Mouse (Mus musculus): ENCODE measurements around the gene Gm28729. TPM values are rescaled to one million over a fixed set of nuclear protein-coding genes. Genes with fewer than 3 reads are reported as not detected.
"Not testable (repeated sequence)": the region's sequence is repeated elsewhere in the genome, so short reads cannot be mapped to it uniquely, and the experiment has no call there.

Gm28729 gene
- polyA plus RNA-seq, 1 experiment from 2014 or later = 0.37 TPM

- WGBS = 30% methylated on average over 37 of the region's 37 CpGs
- H3K4me3 ChIP-seq = peak overlapping the region; percentile 47
- peaks cover 10% of the 10 kb centered on the region for H3K36me3 ChIP-seq
- H3K27me3 ChIP-seq (ENCODE audit: insufficient read depth, poor library complexity, severe bottlenecking) = no peaks in the 10 kb centered on the region
- H3K27ac ChIP-seq = peak overlapping the region; percentile 80
- peak; percentile 68 for DNase-seq (ENCODE audit: low spot score)
- H3K9me3 ChIP-seq = no peaks in the 10 kb centered on the region
- H3K4me1 ChIP-seq (replicated peaks) = peaks cover 13% of the 10 kb centered on the region
These were observed 12.0 kb upstream of the Gm28729 start for GRCm38 (mm10) chr9:96536895-96537614.

- 94% methylated on average over 4 of the region's 4 CpGs for WGBS
- H3K4me3 ChIP-seq; H3K27me3 ChIP-seq (ENCODE audit: insufficient read depth, poor library complexity, severe bottlenecking); DNase-seq (ENCODE audit: low spot score); H3K9me3 ChIP-seq; H3K27ac ChIP-seq; H3K36me3 ChIP-seq: not testable (repeated sequence)
- H3K4me1 ChIP-seq (replicated peaks) = peaks cover 13% of the 10 kb centered on the region
These were observed 11.0 kb upstream of the Gm28729 start for GRCm38 (mm10) chr9:96536093-96536492.

- Histone ChIP-seq H3K4me3 (no peak overlapping the region), H3K27ac (no peak overlapping the region), H3K4me1 (replicated peaks) (peaks cover 17% of the 10 kb centered on the region), H3K27me3 (ENCODE audit: insufficient read depth, poor library complexity, severe bottlenecking) (no peaks in the 10 kb centered on the region), H3K9me3 (no peaks in the 10 kb centered on the region), H3K36me3 (0 out of 2 replicates have a peak, but pooled peaks cover 3% of the 10 kb centered on the region)
- no peak for DNase-seq (ENCODE audit: low spot score)
- WGBS = 87% methylated on average over 6 of the region's 6 CpGs
These were observed 10.4 kb upstream of the Gm28729 start for GRCm38 (mm10) chr9:96535431-96535830.

GRCm38 (mm10) chr9:96534256-96534655 is 9.2 kb upstream of the Gm28729 start:
- Histone ChIP-seq H3K27me3 (ENCODE audit: insufficient read depth, poor library complexity, severe bottlenecking) (no peaks in the 10 kb centered on the region), H3K4me3 (no peak overlapping the region), H3K27ac (no peak overlapping the region), H3K9me3 (no peaks in the 10 kb centered on the region), H3K4me1 (replicated peaks) (peaks cover 21% of the 10 kb centered on the region), H3K36me3 (0 out of 2 replicates have a peak, but pooled peaks cover 3% of the 10 kb centered on the region)
- DNase-seq (ENCODE audit: low spot score) = no peak
- 91% methylated on average over 4 of the region's 4 CpGs for WGBS

- WGBS = 81% methylated on average over 6 of the region's 6 CpGs
- DNase-seq (ENCODE audit: low spot score) = no peak
- H3K4me3 ChIP-seq = no peak overlapping the region
- H3K27me3 ChIP-seq (ENCODE audit: insufficient read depth, poor library complexity, severe bottlenecking) = no peaks in the 10 kb centered on the region
- no peaks in the 10 kb centered on the region for H3K36me3 ChIP-seq
- H3K27ac ChIP-seq = no peak overlapping the region
- H3K4me1 ChIP-seq (replicated peaks) = peaks cover 21% of the 10 kb centered on the region
- H3K9me3 ChIP-seq = no peaks in the 10 kb centered on the region
These were observed 8.4 kb upstream of the Gm28729 start for GRCm38 (mm10) chr9:96533476-96533875.

GRCm38 (mm10) chr9:96532531-96532930 is 7.5 kb upstream of the Gm28729 start:
- 86% methylated on average over 4 of the region's 4 CpGs for WGBS
- Histone ChIP-seq H3K4me3 (no peak overlapping the region), H3K4me1 (replicated peaks) (peaks cover 19% of the 10 kb centered on the region), H3K27me3 (ENCODE audit: insufficient read depth, poor library complexity, severe bottlenecking) (no peaks in the 10 kb centered on the region), H3K9me3 (no peaks in the 10 kb centered on the region), H3K36me3 (no peaks in the 10 kb centered on the region), H3K27ac (no peak overlapping the region)
- DNase-seq (ENCODE audit: low spot score) = no peak

- H3K36me3 ChIP-seq = no peaks in the 10 kb centered on the region
- no peak overlapping the region for H3K4me3 ChIP-seq
- WGBS = 81% methylated on average over 11 of the region's 11 CpGs
- H3K4me1 ChIP-seq (replicated peaks) = peaks cover 10% of the 10 kb centered on the region; the same call in 1 of the 2 replicates
- DNase-seq (ENCODE audit: low spot score) = no peak
- H3K9me3 ChIP-seq = no peaks in the 10 kb centered on the region
- no peak overlapping the region for H3K27ac ChIP-seq
- H3K27me3 ChIP-seq (ENCODE audit: insufficient read depth, poor library complexity, severe bottlenecking) = no peaks in the 10 kb centered on the region
These were observed 5.6 kb upstream of the Gm28729 start for GRCm38 (mm10) chr9:96530674-96531081.

GRCm38 (mm10) chr9:96529961-96530673 is 5.1 kb upstream of the Gm28729 start:
- Histone ChIP-seq H3K27me3 (ENCODE audit: insufficient read depth, poor library complexity, severe bottlenecking) (no peaks in the 10 kb centered on the region), H3K36me3 (no peaks in the 10 kb centered on the region), H3K4me3 (no peak overlapping the region), H3K27ac (no peak overlapping the region; the same call in 1 of the 2 replicates), H3K4me1 (replicated peaks) (peaks cover 14% of the 10 kb centered on the region), H3K9me3 (no peaks in the 10 kb centered on the region)
- WGBS = 75% methylated on average over 10 of the region's 10 CpGs
- no peak for DNase-seq (ENCODE audit: low spot score)

GRCm38 (mm10) chr9:96526011-96526410 is 947 bp upstream of the Gm28729 start:
- H3K4me1 ChIP-seq (replicated peaks) = peaks cover 18% of the 10 kb centered on the region
- no peak overlapping the region for H3K4me3 ChIP-seq
- no peaks in the 10 kb centered on the region for H3K36me3 ChIP-seq
- H3K27me3 ChIP-seq (ENCODE audit: insufficient read depth, poor library complexity, severe bottlenecking) = no peaks in the 10 kb centered on the region
- no peak for DNase-seq (ENCODE audit: low spot score)
- 79% methylated on average over 4 of the region's 4 CpGs for WGBS
- H3K9me3 ChIP-seq = no peaks in the 10 kb centered on the region
- H3K27ac ChIP-seq = no peak overlapping the region

GRCm38 (mm10) chr9:96523148-96523547 is 1.9 kb downstream of the Gm28729 start:
- Histone ChIP-seq H3K4me1 (replicated peaks) (peaks cover 10% of the 10 kb centered on the region), H3K9me3 (no peaks in the 10 kb centered on the region), H3K27me3 (ENCODE audit: insufficient read depth, poor library complexity, severe bottlenecking) (no peaks in the 10 kb centered on the region), H3K4me3 (no peak overlapping the region), H3K36me3 (no peaks in the 10 kb centered on the region), H3K27ac (no peak overlapping the region)
- DNase-seq (ENCODE audit: low spot score) = no peak
- WGBS = 88% methylated on average over 5 of the region's 5 CpGs

- 91% methylated on average over 2 of the region's 2 CpGs for WGBS
- H3K27ac ChIP-seq; H3K27me3 ChIP-seq (ENCODE audit: insufficient read depth, poor library complexity, severe bottlenecking); DNase-seq (ENCODE audit: low spot score); H3K9me3 ChIP-seq; H3K36me3 ChIP-seq; H3K4me3 ChIP-seq: not testable (repeated sequence)
- H3K4me1 ChIP-seq (replicated peaks) = peaks cover 10% of the 10 kb centered on the region
These were observed 3.5 kb downstream of the Gm28729 start for GRCm38 (mm10) chr9:96521574-96521973.

- Histone ChIP-seq H3K9me3 (no peaks in the 10 kb centered on the region), H3K36me3 (no peaks in the 10 kb centered on the region), H3K27me3 (ENCODE audit: insufficient read depth, poor library complexity, severe bottlenecking) (no peaks in the 10 kb centered on the region), H3K4me1 (replicated peaks) (no peaks in the 10 kb centered on the region), H3K4me3 (no peak overlapping the region), H3K27ac (no peak overlapping the region)
- DNase-seq (ENCODE audit: low spot score) = no peak
- WGBS = 33% methylated on average over 4 of the region's 4 CpGs
These were observed 7.6 kb downstream of the Gm28729 start for GRCm38 (mm10) chr9:96517429-96517828.

- Histone ChIP-seq H3K4me3 (no peak overlapping the region), H3K36me3 (no peaks in the 10 kb centered on the region), H3K27ac (no peak overlapping the region), H3K9me3 (no peaks in the 10 kb centered on the region), H3K4me1 (replicated peaks) (no peaks in the 10 kb centered on the region), H3K27me3 (ENCODE audit: insufficient read depth, poor library complexity, severe bottlenecking) (no peaks in the 10 kb centered on the region)
- no peak for DNase-seq (ENCODE audit: low spot score)
- 74% methylated on average over 3 of the region's 3 CpGs for WGBS
These were observed 8.3 kb downstream of the Gm28729 start for GRCm38 (mm10) chr9:96516806-96517205.

Data from hindbrain, embryonic 10.5 days (tissue).